Mouse (Mus musculus) retina, embryonic 14.5 days (tissue): ENCODE results near the gene Rtp4.

Experiments used
- DNase-seq: peaks from one replicate; pipeline ENCODE4 v3.0.0-alpha.2; 2015; ENCODE audit warnings: low spot score

Gene Rtp4

GRCm38 (mm10) chr16:23591119-23592105, 71.3 kb downstream of the Rtp4 start:
- no peak for DNase-seq

GRCm38 (mm10) chr16:23592501-23592900, 72.4 kb downstream of the Rtp4 start:
- no peak for DNase-seq

- DNase-seq: peak; percentile 80
These were observed 76.6 kb downstream of the Rtp4 start for GRCm38 (mm10) chr16:23596696-23597095.

GRCm38 (mm10) chr16:23597968-23598367, 77.9 kb downstream of the Rtp4 start:
- DNase-seq: no peak

- DNase-seq: no peak
These were observed 86.1 kb downstream of the Rtp4 start for GRCm38 (mm10) chr16:23606220-23606619.

GRCm38 (mm10) chr16:23606651-23607050, 86.6 kb downstream of the Rtp4 start:
- no peak for DNase-seq

- no peak for DNase-seq
These were observed 87.9 kb downstream of the Rtp4 start for GRCm38 (mm10) chr16:23607911-23608410.

GRCm38 (mm10) chr16:23609748-23610185, 89.7 kb downstream of the Rtp4 start:
- no peak for DNase-seq

- no peak for DNase-seq
These were observed 104.1 kb downstream of the Rtp4 start for GRCm38 (mm10) chr16:23624205-23624604.

GRCm38 (mm10) chr16:23631531-23631930, 111.4 kb downstream of the Rtp4 start:
- no peak for DNase-seq

GRCm38 (mm10) chr16:23632681-23633080, 112.6 kb downstream of the Rtp4 start:
- no peak for DNase-seq

GRCm38 (mm10) chr16:23653028-23653427, 132.9 kb downstream of the Rtp4 start:
- DNase-seq: no peak

GRCm38 (mm10) chr16:23653479-23653878, 133.4 kb downstream of the Rtp4 start:
- no peak for DNase-seq

GRCm38 (mm10) chr16:23659597-23660531, 139.8 kb downstream of the Rtp4 start:
- DNase-seq: peak; percentile 31
